Mouse (Mus musculus) bone marrow macrophage, adult 2 months (primary cell): ENCODE data around the gene Itprid2. TPM values are rescaled to one million over a fixed set of nuclear protein-coding genes. Genes with fewer than 3 reads are reported as not detected.
A peak's percentile ranks its signal among the peaks of the same experiment; 100 is the strongest.

ENCODE experiments used
- H3K27ac ChIP-seq: 2 replicates; pipeline ENCODE4 v1.5.1; 2012; ENCODE audit warnings: low read depth, low read length; ENCODE audit not compliant: insufficient read depth
- H3K4me1 ChIP-seq: 2 replicates; pipeline ENCODE4 v1.6.1; 2012; ENCODE audit warnings: low read length; ENCODE audit not compliant: control insufficient read depth, insufficient read depth
- H3K4me3 ChIP-seq: 2 replicates; pipeline ENCODE4 v1.5.1; 2012; ENCODE audit warnings: mild to moderate bottlenecking, low read length, moderate library complexity; ENCODE audit not compliant: insufficient read depth
- CTCF ChIP-seq: IDR thresholded peaks from 2 replicates; pipeline ENCODE4 v1.5.1; 2012; ENCODE audit warnings: low read depth, mild to moderate bottlenecking, low read length, moderate library complexity
- POLR2A ChIP-seq: IDR thresholded peaks from 2 replicates; pipeline ENCODE4 v1.6.1; 2012; ENCODE audit warnings: mild to moderate bottlenecking, low read depth, low read length, borderline replicate concordance
- polyA plus RNA-seq: library from polyadenylated mRNA; stranded (reverse); fragments of >200 nt; gene quantifications from 2 replicates; pipeline ENCODE4 v1.2.4, GENCODE M21; 2012; ENCODE audit not compliant: missing spikeins, insufficient read depth, insufficient read length

The Itprid2 gene
- polyA plus RNA-seq, 1 experiment, result 60.1 TPM

GRCm38 (mm10) chr2:79646237-79646688 lies 11.1 kb downstream of the Itprid2 start:
- TF ChIP-seq POLR2A (no peak), CTCF (no peak)
- peaks cover 11% of the 10 kb centered on the region for H3K4me1 ChIP-seq

GRCm38 (mm10) chr2:79647094-79647493 lies 11.9 kb downstream of the Itprid2 start:
- H3K27ac ChIP-seq, result no peak overlapping the region
- TF ChIP-seq POLR2A, result no peak
- no peak for TF ChIP-seq CTCF
- peaks cover 13% of the 10 kb centered on the region for H3K4me1 ChIP-seq
- no peak overlapping the region for H3K4me3 ChIP-seq

More at GRCm38 (mm10) chr2:79646237-79646688, 11.1 kb downstream of the Itprid2 start:
- H3K4me3 ChIP-seq, result no peak overlapping the region
- no peak overlapping the region for H3K27ac ChIP-seq

- H3K4me3 ChIP-seq, result no peak overlapping the region
- no peak for TF ChIP-seq POLR2A
- no peak for TF ChIP-seq CTCF
- H3K4me1 ChIP-seq, result peaks cover 13% of the 10 kb centered on the region
- H3K27ac ChIP-seq, result no peak overlapping the region
Measured at GRCm38 (mm10) chr2:79647728-79648127, 12.6 kb downstream of the Itprid2 start.

- no peak overlapping the region for H3K4me3 ChIP-seq
- H3K4me1 ChIP-seq, result peaks cover 24% of the 10 kb centered on the region
- no peak overlapping the region for H3K27ac ChIP-seq
- no peak for TF ChIP-seq POLR2A
Measured at GRCm38 (mm10) chr2:79651185-79651584, 16.0 kb downstream of the Itprid2 start.

GRCm38 (mm10) chr2:79651701-79652100 lies 16.5 kb downstream of the Itprid2 start:
- H3K4me3 ChIP-seq, result no peak overlapping the region
- no peak overlapping the region for H3K27ac ChIP-seq
- peaks cover 24% of the 10 kb centered on the region for H3K4me1 ChIP-seq
- TF ChIP-seq CTCF (no peak), POLR2A (no peak)

- H3K4me3 ChIP-seq, result no peak overlapping the region
- TF ChIP-seq POLR2A (no peak), CTCF (no peak)
- H3K4me1 ChIP-seq, result peaks cover 24% of the 10 kb centered on the region
- peak overlapping the region; percentile 42; the same call in 1 of the 2 replicates for H3K27ac ChIP-seq
Measured at GRCm38 (mm10) chr2:79652502-79652901, 17.4 kb downstream of the Itprid2 start.

GRCm38 (mm10) chr2:79653093-79653808 lies 18.1 kb downstream of the Itprid2 start:
- TF ChIP-seq POLR2A (no peak), CTCF (no peak)
- peaks cover 24% of the 10 kb centered on the region for H3K4me1 ChIP-seq
- peak overlapping the region; percentile 80 for H3K27ac ChIP-seq
- H3K4me3 ChIP-seq, result no peak overlapping the region

- H3K4me1 ChIP-seq, result peaks cover 20% of the 10 kb centered on the region
Measured at GRCm38 (mm10) chr2:79653809-79654164, 18.6 kb downstream of the Itprid2 start.

GRCm38 (mm10) chr2:79657062-79657461 lies 21.9 kb downstream of the Itprid2 start:
- Histone ChIP-seq H3K4me3 (no peak overlapping the region), H3K4me1 (peaks cover 17% of the 10 kb centered on the region), H3K27ac (no peak overlapping the region)
- no peak for TF ChIP-seq CTCF
- TF ChIP-seq POLR2A, result no peak

More at GRCm38 (mm10) chr2:79653809-79654164, 18.6 kb downstream of the Itprid2 start:
- Histone ChIP-seq H3K27ac (peak overlapping the region; percentile 80), H3K4me3 (no peak overlapping the region)
- TF ChIP-seq POLR2A, result no peak
- no peak for TF ChIP-seq CTCF

GRCm38 (mm10) chr2:79660417-79661185 lies 25.4 kb downstream of the Itprid2 start:
- H3K27ac ChIP-seq, result no peak overlapping the region
- TF ChIP-seq CTCF (no peak), POLR2A (no peak)
- 0 out of 2 replicates have a peak, but pooled peaks cover 2% of the 10 kb centered on the region for H3K4me1 ChIP-seq
- no peak overlapping the region for H3K4me3 ChIP-seq

GRCm38 (mm10) chr2:79661486-79662104 lies 26.4 kb downstream of the Itprid2 start:
- Histone ChIP-seq H3K27ac (no peak overlapping the region), H3K4me1 (no peaks in the 10 kb centered on the region), H3K4me3 (no peak overlapping the region)
- TF ChIP-seq CTCF, result no peak
- no peak for TF ChIP-seq POLR2A
